Mouse (Mus musculus): ENCODE results near the gene Magix. TPM values are rescaled to one million over a fixed set of nuclear protein-coding genes. Genes with fewer than 3 reads are reported as not detected.

The Magix gene
- total RNA-seq, 1 experiment from 2014 or later, result 0.40 TPM

- peak; percentile 96 to 97 for ATAC-seq (replicated peaks in 1 of 2; ENCODE audit: insufficient read depth in 1 of 2, low FRiP score in 2 of 2, low TSS enrichment in 1 of 2, low read depth in 1 of 2, poor library complexity in 2 of 2, severe bottlenecking in 2 of 2)
Observed at GRCm38 (mm10) chrX:7648671-7649304, 32.3 kb downstream of the Magix start.

- ATAC-seq (replicated peaks in 1 of 2; ENCODE audit: insufficient read depth in 1 of 2, low FRiP score in 2 of 2, low TSS enrichment in 1 of 2, low read depth in 1 of 2, poor library complexity in 2 of 2, severe bottlenecking in 2 of 2), result no peak
Observed at GRCm38 (mm10) chrX:7645349-7645748, 35.7 kb downstream of the Magix start.

- ATAC-seq (replicated peaks in 1 of 2; ENCODE audit: insufficient read depth in 1 of 2, low FRiP score in 2 of 2, low TSS enrichment in 1 of 2, low read depth in 1 of 2, poor library complexity in 2 of 2, severe bottlenecking in 2 of 2), result no peak
Observed at GRCm38 (mm10) chrX:7640785-7641184, 40.3 kb downstream of the Magix start.

- ATAC-seq (replicated peaks in 1 of 2; ENCODE audit: insufficient read depth in 1 of 2, low FRiP score in 2 of 2, low TSS enrichment in 1 of 2, low read depth in 1 of 2, poor library complexity in 2 of 2, severe bottlenecking in 2 of 2), result no peak
Observed at GRCm38 (mm10) chrX:7639536-7640325, 41.3 kb downstream of the Magix start.

GRCm38 (mm10) chrX:7638401-7639091, 42.5 kb downstream of the Magix start, which contains the start of gene Syp:
Gene Syp (plus strand): TSS chrX:7638471.
- peak; percentile 56 to 95 for ATAC-seq (replicated peaks in 1 of 2; ENCODE audit: insufficient read depth in 1 of 2, low FRiP score in 2 of 2, low TSS enrichment in 1 of 2, low read depth in 1 of 2, poor library complexity in 2 of 2, severe bottlenecking in 2 of 2)

- ATAC-seq (replicated peaks in 1 of 2; ENCODE audit: insufficient read depth in 1 of 2, low FRiP score in 2 of 2, low TSS enrichment in 1 of 2, low read depth in 1 of 2, poor library complexity in 2 of 2, severe bottlenecking in 2 of 2), result no peak
Observed at GRCm38 (mm10) chrX:7635101-7635500, 46.0 kb downstream of the Magix start.

- ATAC-seq (replicated peaks in 1 of 2; ENCODE audit: insufficient read depth in 1 of 2, low FRiP score in 2 of 2, low TSS enrichment in 1 of 2, low read depth in 1 of 2, poor library complexity in 2 of 2, severe bottlenecking in 2 of 2), result no peak; a peak in 1 of 4 replicates
Observed at GRCm38 (mm10) chrX:7632560-7632959, 48.5 kb downstream of the Magix start.

Other genes starting within 250 kb of the Magix start
- gene Foxp3, start 107.6 kb downstream of the Magix start, total RNA-seq (2017), result 0.25 and 0.69 TPM in 2 replicates
- 0.99 and 1.9 TPM in 2 replicates for gene Ppp1r3f, start 107.0 kb downstream of the Magix start, total RNA-seq (2017)
- 23.2 and 32.1 TPM in 2 replicates for gene Ccdc22, start 75.7 kb downstream of the Magix start, total RNA-seq (2017)
- not detected in 2 replicates for gene Cacna1f, start 74.2 kb downstream of the Magix start, total RNA-seq (2017)
- 0.94 and 1.1 TPM in 2 replicates for gene Syp, start 42.8 kb downstream of the Magix start, total RNA-seq (2017)
- 8.3 and 12.4 TPM in 2 replicates for gene Prickle3, start 24.0 kb downstream of the Magix start, total RNA-seq (2017)
- 79.7 and 95.8 TPM in 2 replicates for gene Plp2, start 9.9 kb downstream of the Magix start, total RNA-seq (2017)
- gene Gpkow, start 15.9 kb upstream of the Magix start, total RNA-seq (2017), result 20.3 and 25.5 TPM in 2 replicates
- gene Wdr45, start 33.1 kb upstream of the Magix start, total RNA-seq (2017), result 31.2 and 46.8 TPM in 2 replicates
- gene Gm45208, start 41.0 kb upstream of the Magix start, total RNA-seq (2017), result not detected in 2 replicates
- 7.0 and 7.1 TPM in 2 replicates for gene Praf2, start 47.2 kb upstream of the Magix start, total RNA-seq (2017)
- gene Ccdc120, start 69.7 kb upstream of the Magix start, total RNA-seq (2017), result 1.8 and 2.1 TPM in 2 replicates
- 9.6 and 12.4 TPM in 2 replicates for gene Tfe3, start 81.3 kb upstream of the Magix start, total RNA-seq (2017)
- gene Gripap1, start 108.5 kb upstream of the Magix start, total RNA-seq (2017), result 48.4 TPM in 2 replicates
- gene Kcnd1, start 141.0 kb upstream of the Magix start, total RNA-seq (2017), result 0.63 and 2.1 TPM in 2 replicates
- 73.7 and 89.4 TPM in 2 replicates for gene Otud5, start 160.1 kb upstream of the Magix start, total RNA-seq (2017)
- 3.1 and 7.8 TPM in 2 replicates for gene Pim2, start 197.0 kb upstream of the Magix start, total RNA-seq (2017)
- gene Slc35a2, start 202.8 kb upstream of the Magix start, total RNA-seq (2017), result 17.2 and 25.7 TPM in 2 replicates
- 167 and 186 TPM in 2 replicates for gene Pqbp1, start 218.0 kb upstream of the Magix start, total RNA-seq (2017)
- gene Timm17b, start 218.1 kb upstream of the Magix start, total RNA-seq (2017), result 39.3 and 51.9 TPM in 2 replicates
- gene Gm10491, start 226.6 kb upstream of the Magix start, total RNA-seq (2017), result not detected in 2 replicates
- 1.2 TPM in 1 of 2 replicates, not detected in the other for gene Gm10490, start 228.3 kb upstream of the Magix start, total RNA-seq (2017)
- not detected in 2 replicates for gene Pcsk1n, start 238.6 kb upstream of the Magix start, total RNA-seq (2017)
- gene Eras, start 247.4 kb upstream of the Magix start, total RNA-seq (2017), result not detected in 2 replicates